8 mouse cellular contexts compared by ENCODE assay signal in the genomic region with DNA sequence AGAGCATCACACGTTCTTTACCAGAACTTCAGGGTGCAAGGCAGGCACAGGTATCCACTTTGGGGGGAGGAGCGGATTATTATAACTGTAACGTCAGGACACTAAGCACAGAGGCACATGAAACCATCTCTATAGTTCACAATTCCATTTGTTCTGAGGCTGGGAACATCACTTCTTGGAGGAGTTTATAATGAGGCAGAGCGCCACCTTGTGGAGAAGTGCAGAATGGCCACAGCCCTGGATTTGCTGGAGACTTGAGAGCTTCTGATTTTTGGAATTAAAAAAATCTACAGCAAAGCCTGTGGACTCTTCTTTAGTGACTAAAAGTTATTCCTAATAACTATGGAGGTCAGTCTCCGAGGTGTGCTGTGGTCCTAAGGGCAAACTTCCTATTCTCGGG. TPM values are rescaled to one million over a fixed set of nuclear protein-coding genes. Genes with fewer than 3 reads are reported as not detected.
DNase-seq lines count a peak whose midpoint lies in the region; ATAC-seq and TF ChIP-seq lines count a peak whose summit lies in the region.

No protein-coding gene starts in this region.

- peak; percentile 73 for DNase-seq in forebrain, embryonic 10.5 days (ENCODE audit: extremely low spot score, low spot score)
- DNase-seq in ES-CJ7 (ENCODE audit: low read depth, low spot score), result peak; percentile 61
- peak; percentile 25 for DNase-seq in c-Kit-positive CD71-positive TER-119-negative erythroid progenitor cells, embryonic 14.5 days (ENCODE audit: low read depth)
- DNase-seq in frontal cortex, postnatal 25 days (ENCODE audit: low spot score in 2 of 2), result peak; percentile 68 to 79
- peak; percentile 77 to 78 for DNase-seq in layer of hippocampus, postnatal 10 days (ENCODE audit: low spot score in 2 of 2)
- DNase-seq in lung, postnatal 4 days, result peak; percentile 44 to 76
- peak; percentile 73 for DNase-seq in stomach, postnatal 0 days (ENCODE audit: low spot score)

- no peaks in the 10 kb centered on the region for H3K36me3 ChIP-seq in forebrain, embryonic 10.5 days (replicated peaks)
- no peaks in the 10 kb centered on the region for H3K36me3 ChIP-seq in forebrain, embryonic 16.5 days (ENCODE audit: control insufficient read depth, insufficient read depth)
- H3K36me3 ChIP-seq in stomach, postnatal 0 days (ENCODE audit: control insufficient read depth, insufficient read depth, low read length), result no peaks in the 10 kb centered on the region

- H3K4me2 ChIP-seq in forebrain, embryonic 16.5 days (ENCODE audit: low read length), result no peak overlapping the region
- no peak overlapping the region for H3K4me2 ChIP-seq in stomach, postnatal 0 days (replicated peaks; ENCODE audit: low read depth)

- peaks cover 26% of the 10 kb centered on the region for H3K27me3 ChIP-seq in forebrain, embryonic 10.5 days (ENCODE audit: poor library complexity, severe bottlenecking)
- peaks cover 14% of the 10 kb centered on the region for H3K27me3 ChIP-seq in forebrain, embryonic 16.5 days (replicated peaks; ENCODE audit: control insufficient read depth, insufficient read depth, low read length)
- no peaks in the 10 kb centered on the region for H3K27me3 ChIP-seq in stomach, postnatal 0 days (ENCODE audit: control insufficient read depth, insufficient read depth, low read length)

- no peak overlapping the region for H3K4me3 ChIP-seq in forebrain, embryonic 10.5 days
- no peak overlapping the region for H3K4me3 ChIP-seq in forebrain, embryonic 16.5 days (replicated peaks; ENCODE audit: low read length)
- H3K4me3 ChIP-seq in stomach, postnatal 0 days (ENCODE audit: low read depth, low read length), result no peak overlapping the region

- no peaks in the 10 kb centered on the region for H3K9me3 ChIP-seq in forebrain, embryonic 10.5 days
- H3K9me3 ChIP-seq in forebrain, embryonic 16.5 days (ENCODE audit: control insufficient read depth, low read length), result no peaks in the 10 kb centered on the region
- no peaks in the 10 kb centered on the region for H3K9me3 ChIP-seq in stomach, postnatal 0 days (ENCODE audit: control insufficient read depth, low read length)

- no peak overlapping the region for H3K27ac ChIP-seq in forebrain, embryonic 10.5 days
- H3K27ac ChIP-seq in forebrain, embryonic 16.5 days (ENCODE audit: low read length), result no peak overlapping the region
- H3K27ac ChIP-seq in stomach, postnatal 0 days (replicated peaks), result no peak overlapping the region

- peak; percentile 92 for TF ChIP-seq CTCF in stomach, postnatal 0 days (IDR thresholded peaks at IDR 0.05; ENCODE audit: low read depth)

- 31% methylated on average over 6 of the region's 6 CpGs for WGBS in forebrain, embryonic 10.5 days
- 29% methylated on average over 6 of the region's 6 CpGs for WGBS in forebrain, embryonic 16.5 days
- 32% methylated on average over 6 of the region's 6 CpGs for WGBS in stomach, postnatal 0 days

- no peak for TF ChIP-seq EP300 in stomach, postnatal 0 days (optimal IDR thresholded peaks at IDR 0.05)

- H3K4me1 ChIP-seq in forebrain, embryonic 10.5 days, result peaks cover 11% of the 10 kb centered on the region; the same call in 1 of the 2 replicates
- peaks cover 6% of the 10 kb centered on the region; the same call in 1 of the 2 replicates for H3K4me1 ChIP-seq in forebrain, embryonic 16.5 days (replicated peaks; ENCODE audit: control insufficient read depth, insufficient read depth, low read length)
- H3K4me1 ChIP-seq in stomach, postnatal 0 days (replicated peaks; ENCODE audit: control insufficient read depth, insufficient read depth), result no peaks in the 10 kb centered on the region

- no peak for ATAC-seq in forebrain, embryonic 16.5 days
- no peak for ATAC-seq in stomach, postnatal 0 days (ENCODE audit: low FRiP score, low TSS enrichment)

- no peak overlapping the region for H3K9ac ChIP-seq in forebrain, embryonic 16.5 days (replicated peaks; ENCODE audit: low read depth, low read length)
- H3K9ac ChIP-seq in stomach, postnatal 0 days (ENCODE audit: low read length), result no peak overlapping the region

RNA-seq across cellular contexts. Expression of a gene that starts 49.1 kb away (rescaled TPM):
- 91.9 and 100 TPM in 2 replicates for polyA plus RNA-seq in forebrain, embryonic 10.5 days (2016; fragmentation: Nextera tagmentation; extraction: Ambion mirVana)
- 82.2 and 115 TPM in 2 replicates for polyA plus RNA-seq in forebrain, embryonic 16.5 days (2015; fragmentation: Nextera tagmentation; extraction: Ambion mirVana)
- 10 to 100 TPM; 17.7 to 19.2 TPM for total RNA-seq in layer of hippocampus, postnatal 10 days (2021)
- polyA plus RNA-seq in stomach, postnatal 0 days (2015; fragmentation: Nextera tagmentation; extraction: Ambion mirVana), result 634 and 654 TPM in 2 replicates

Comparison
In these comparisons a context has a peak if more than half of its experiments do, and no peak if none do; other contexts are left out.
1. DNase-seq: peak in every context shown above with its lines; median percentile 78 in layer of hippocampus, postnatal 10 days; 74 in frontal cortex, postnatal 25 days; 73 in forebrain, embryonic 10.5 days; 73 in stomach, postnatal 0 days; 61 in ES-CJ7; 60 in lung, postnatal 4 days; 25 in c-Kit-positive CD71-positive TER-119-negative erythroid progenitor cells, embryonic 14.5 days.